Mouse (Mus musculus) cerebellum, adult 2 months (tissue): ENCODE data around the gene D030056L22Rik.

Experiments
- CTCF ChIP-seq: fragments of 200-500 bp; IDR thresholded peaks from 2 replicates; pipeline ENCODE4 v1.5.1; 2011; ENCODE audit warnings: low read depth, mild to moderate bottlenecking, control low read depth, low read length, moderate library complexity, borderline replicate concordance; ENCODE audit not compliant: insufficient read depth
- POLR2A ChIP-seq: fragments of 200-500 bp; IDR thresholded peaks from 2 replicates; pipeline ENCODE4 v1.6.1; 2011; ENCODE audit warnings: low read length, control low read depth, borderline replicate concordance; ENCODE audit not compliant: insufficient read depth

- no peak for TF ChIP-seq CTCF
- TF ChIP-seq POLR2A, result no peak
Measured at GRCm38 (mm10) chr19:18666966-18667365, 46.0 kb upstream of the D030056L22Rik start.
